Mouse (Mus musculus): ENCODE data around the gene Gm13289.
"Not testable (repeated sequence)": the region's sequence is repeated elsewhere in the genome, so short reads cannot be mapped to it uniquely, and the experiment has no call there.

Gm13289 gene

GRCm38 (mm10) chr4:88782335-88782734 is 5.6 kb downstream of the Gm13289 start:
- not testable (repeated sequence) for DNase-seq (ENCODE audit: low read depth, low spot score)

- DNase-seq (ENCODE audit: low read depth, low spot score) = not testable (repeated sequence)
Measured at GRCm38 (mm10) chr4:88785409-88785808, 8.7 kb downstream of the Gm13289 start, which contains the start of gene Gm13276. Gm13276 (plus strand) TSS chr4:88785709.

GRCm38 (mm10) chr4:88788402-88788801 is 11.7 kb downstream of the Gm13289 start, which contains the start of gene Gm13277:
Gm13277 (plus strand) TSS chr4:88788632.
- DNase-seq (ENCODE audit: low read depth, low spot score) = not testable (repeated sequence)

- DNase-seq (ENCODE audit: low read depth, low spot score) = not testable (repeated sequence)
Measured at GRCm38 (mm10) chr4:88791250-88791649, 14.5 kb downstream of the Gm13289 start, which contains the start of gene Gm13278. Gm13278 (plus strand) TSS chr4:88791550.

- DNase-seq (ENCODE audit: low read depth, low spot score) = not testable (repeated sequence)
Measured at GRCm38 (mm10) chr4:88793936-88794675, 17.4 kb downstream of the Gm13289 start, which contains the start of gene Gm13275. Gm13275 (plus strand) TSS chr4:88794487.

- not testable (repeated sequence) for DNase-seq (ENCODE audit: low read depth, low spot score)
Measured at GRCm38 (mm10) chr4:88797097-88797496, 20.4 kb downstream of the Gm13289 start, which contains the start of gene Gm13279. Gm13279 (plus strand) TSS chr4:88797397.

GRCm38 (mm10) chr4:88799365-88799764 is 22.6 kb downstream of the Gm13289 start, which contains the start of gene Gm13285:
Gm13285 (plus strand) TSS chr4:88799665.
- not testable (repeated sequence) for DNase-seq (ENCODE audit: low read depth, low spot score)

GRCm38 (mm10) chr4:88802954-88803353 is 26.2 kb downstream of the Gm13289 start, which contains the start of gene Gm13287:
Gm13287 (plus strand) TSS chr4:88803254.
- DNase-seq (ENCODE audit: low read depth, low spot score) = not testable (repeated sequence)

- not testable (repeated sequence) for DNase-seq (ENCODE audit: low read depth, low spot score)
Measured at GRCm38 (mm10) chr4:88805231-88805630, 28.5 kb downstream of the Gm13289 start, which contains the start of gene Gm13288. Gm13288 (plus strand) TSS chr4:88805531.

- not testable (repeated sequence) for DNase-seq (ENCODE audit: low read depth, low spot score)
Measured at GRCm38 (mm10) chr4:88805761-88806160, 29.0 kb downstream of the Gm13289 start.

GRCm38 (mm10) chr4:88815928-88816327 is 39.2 kb downstream of the Gm13289 start, which contains the start of gene Ifna7:
Ifna7 (plus strand) TSS chr4:88816228.
- no peak for DNase-seq (ENCODE audit: low read depth, low spot score)

- DNase-seq (ENCODE audit: low read depth, low spot score) = no peak
Measured at GRCm38 (mm10) chr4:88819659-88820058, 42.9 kb downstream of the Gm13289 start, which contains the start of gene Ifna11. Ifna11 (plus strand) TSS chr4:88819959.

- peak; percentile 4 for DNase-seq (ENCODE audit: low read depth, low spot score)
Measured at GRCm38 (mm10) chr4:88822995-88823394, 46.3 kb downstream of the Gm13289 start.

Measured in mesoderm, embryonic 11.5 days (tissue).